Mouse (Mus musculus) gastrocnemius, postnatal 14 days (tissue): ENCODE results near the gene Olfr47. TPM values are rescaled to one million over a fixed set of nuclear protein-coding genes. Genes with fewer than 3 reads are reported as not detected.

Source experiments
- total RNA-seq, 2 experiments: library from RNA; stranded (reverse); gene quantifications; 2 replicates each; pipeline ENCODE4 v1.2.3; 2021

Gene Olfr47
- total RNA-seq, 2 experiments from 2014 or later, result not detected

Other genes with a start within 250 kb of the Olfr47 start
- not detected for gene Olfr441, start 125.2 kb upstream of the Olfr47 start, total RNA-seq
- not detected for gene Olfr237-ps1, start 85.0 kb upstream of the Olfr47 start, total RNA-seq
- not detected for gene Olfr437, start 68.2 kb upstream of the Olfr47 start, total RNA-seq
- not detected for gene Olfr13, start 59.4 kb upstream of the Olfr47 start, total RNA-seq
- gene Olfr435, start 34.4 kb upstream of the Olfr47 start, total RNA-seq, result not detected
- gene Olfr434, start 18.5 kb upstream of the Olfr47 start, total RNA-seq, result not detected
- gene Arhgef5, start 34.1 kb downstream of the Olfr47 start, total RNA-seq, result 1 to 10 TPM; 4.8 to 4.9 TPM
- gene Nobox, start 78.0 kb downstream of the Olfr47 start, total RNA-seq, result not detected